Mouse (Mus musculus): ENCODE data around the gene Repin1.
A peak's percentile ranks its signal among the peaks of the same experiment; 100 is the strongest.

Repin1 gene

DNA sequence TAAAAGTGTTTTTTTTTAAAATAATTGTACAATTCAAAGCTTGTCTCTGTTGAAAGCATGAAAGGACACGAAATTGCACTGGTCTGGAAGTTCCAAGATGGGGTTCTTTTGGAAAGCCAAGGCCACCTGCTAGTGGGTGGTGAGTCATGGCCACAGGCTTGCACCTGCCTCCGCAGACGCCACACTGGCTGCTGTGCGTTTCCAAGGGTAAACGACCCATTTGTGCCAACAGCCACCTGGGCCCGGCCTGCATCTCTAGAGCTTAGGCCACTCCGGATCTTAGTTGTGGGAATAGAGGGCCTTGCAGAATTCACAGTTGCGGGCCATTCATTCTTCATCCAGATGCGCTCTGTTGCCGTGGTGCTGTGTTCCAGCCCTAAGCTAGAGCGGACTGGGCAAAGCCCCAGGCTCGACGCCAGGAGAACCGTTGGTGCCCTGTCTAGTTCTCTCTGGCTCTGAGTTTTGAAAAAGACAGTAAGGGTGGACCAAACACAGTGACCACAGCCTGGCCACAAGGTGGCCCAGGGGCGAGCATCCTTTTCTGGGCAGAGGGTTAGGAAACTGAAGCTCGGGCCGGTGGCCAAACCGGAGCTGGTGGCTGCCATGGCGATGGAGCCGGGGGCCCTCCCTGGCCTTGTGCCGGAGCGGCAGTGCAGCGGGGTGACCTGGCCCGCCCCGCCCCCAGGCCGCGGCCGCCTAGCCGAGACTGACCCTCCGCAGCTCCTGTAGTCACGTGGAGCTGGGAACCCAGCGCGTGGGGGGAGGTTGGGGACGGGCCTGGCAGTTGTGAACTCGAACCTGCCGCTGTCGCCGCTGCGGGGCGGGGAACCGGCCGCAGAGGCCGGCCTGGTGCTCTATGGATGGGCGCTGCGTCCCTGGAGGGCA is at the start of gene Repin1, which contains the start of gene Gm44965:
Repin1 (plus strand) TSS at position 726 of the 885 bp plus-strand sequence.
Gm44965 (plus strand) TSS at position 784 of the 885 bp plus-strand sequence.
- peak; percentile 71 for DNase-seq (ENCODE audit: low read depth, low spot score)

DNA sequence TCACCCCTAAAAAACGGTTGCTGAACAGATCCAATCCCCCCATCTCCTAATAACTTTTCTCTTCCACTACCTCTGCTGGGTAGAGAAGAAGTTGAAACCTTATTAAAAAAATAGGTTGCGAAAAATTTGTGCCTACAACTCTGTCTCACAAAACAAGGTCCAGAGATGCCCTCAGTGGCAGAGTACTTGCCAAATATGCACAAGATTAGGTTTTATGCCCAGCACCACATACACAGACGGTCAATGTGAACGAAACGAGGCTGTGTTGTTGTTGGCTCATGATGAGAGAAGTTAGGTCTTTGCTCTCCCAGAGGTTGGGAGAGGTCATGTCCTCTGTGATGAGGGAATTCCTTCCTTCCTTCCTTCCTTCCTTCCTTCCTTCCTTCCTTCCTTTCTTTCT is 48.4 kb upstream of the Repin1 start:
- DNase-seq (ENCODE audit: low read depth, low spot score): no peak

GRCm38 (mm10) chr6:48546271-48546670 is 47.4 kb upstream of the Repin1 start:
- DNase-seq (ENCODE audit: low read depth, low spot score): peak; percentile 63

- no peak for DNase-seq (ENCODE audit: low read depth, low spot score)
Measured at GRCm38 (mm10) chr6:48546858-48547257, 46.8 kb upstream of the Repin1 start.

- DNase-seq (ENCODE audit: low read depth, low spot score): no peak
Measured at GRCm38 (mm10) chr6:48548314-48548713, 45.4 kb upstream of the Repin1 start.

DNA sequence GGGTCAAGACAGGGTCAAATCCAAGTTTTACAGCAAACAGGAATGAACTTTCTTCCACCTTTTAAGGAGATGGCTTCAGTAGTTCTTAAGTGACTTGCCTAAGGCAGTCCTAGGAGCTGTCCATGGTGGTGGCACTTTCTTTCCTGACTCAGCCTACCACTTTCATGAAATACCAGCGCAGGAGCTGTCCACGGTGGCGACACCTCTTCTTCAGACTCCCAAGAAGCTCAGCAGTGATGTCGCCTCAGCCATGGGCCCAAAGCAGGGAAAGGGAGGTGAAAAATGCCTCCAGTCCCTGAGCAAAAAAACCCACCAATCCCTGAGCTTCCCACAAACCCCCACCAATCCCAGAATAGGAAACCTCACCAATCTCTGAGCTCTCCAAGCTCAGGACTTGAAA is 40.8 kb upstream of the Repin1 start:
- peak; percentile 62 for DNase-seq (ENCODE audit: low read depth, low spot score)

- no peak for DNase-seq (ENCODE audit: low read depth, low spot score)
Measured at GRCm38 (mm10) chr6:48553819-48554218, 39.9 kb upstream of the Repin1 start.

GRCm38 (mm10) chr6:48554280-48555103 is 39.2 kb upstream of the Repin1 start, which contains the start of gene Lrrc61:
Lrrc61 (plus strand) TSS chr6:48554796.
- DNase-seq (ENCODE audit: low read depth, low spot score): peak; percentile 98

DNA sequence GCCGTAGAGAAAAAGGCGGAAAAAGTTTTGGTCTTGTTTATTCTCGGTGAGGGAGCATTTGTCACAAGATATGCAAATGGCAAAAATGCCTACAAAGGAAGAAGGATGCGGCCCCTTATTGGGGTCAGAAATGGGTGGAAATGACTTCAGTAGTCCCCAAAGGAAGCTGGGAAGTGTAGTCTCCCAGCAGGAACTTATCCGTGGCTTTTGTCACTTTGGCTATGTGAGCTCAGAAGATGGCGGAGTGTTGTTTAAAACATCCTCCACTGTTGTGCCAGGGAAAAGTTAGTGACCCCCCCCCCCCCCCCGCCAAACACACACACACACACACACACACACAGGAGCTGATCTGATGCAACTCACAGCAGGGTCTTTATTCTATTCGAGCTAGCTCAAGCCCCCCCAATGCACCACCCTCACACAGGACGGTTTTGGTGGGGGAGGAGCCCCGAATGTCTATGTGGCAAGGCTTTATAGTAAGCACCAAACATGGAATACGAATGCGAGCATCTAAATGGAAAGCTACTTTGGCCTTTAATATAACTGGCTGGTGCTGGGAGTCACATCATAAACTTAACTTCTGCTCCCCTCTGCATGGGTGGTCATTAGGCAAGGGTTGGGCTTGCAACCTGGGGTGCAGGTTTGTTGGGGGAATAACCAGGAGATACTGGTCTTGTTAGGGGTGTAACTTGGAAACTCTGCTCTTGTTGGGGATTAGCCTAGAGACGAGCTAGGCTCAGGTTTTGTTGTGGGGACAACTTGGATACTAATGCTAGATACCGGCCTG is 38.4 kb upstream of the Repin1 start:
- no peak for DNase-seq (ENCODE audit: low read depth, low spot score)

- DNase-seq (ENCODE audit: low read depth, low spot score): no peak
Measured at GRCm38 (mm10) chr6:48555956-48556355, 37.7 kb upstream of the Repin1 start.

DNA sequence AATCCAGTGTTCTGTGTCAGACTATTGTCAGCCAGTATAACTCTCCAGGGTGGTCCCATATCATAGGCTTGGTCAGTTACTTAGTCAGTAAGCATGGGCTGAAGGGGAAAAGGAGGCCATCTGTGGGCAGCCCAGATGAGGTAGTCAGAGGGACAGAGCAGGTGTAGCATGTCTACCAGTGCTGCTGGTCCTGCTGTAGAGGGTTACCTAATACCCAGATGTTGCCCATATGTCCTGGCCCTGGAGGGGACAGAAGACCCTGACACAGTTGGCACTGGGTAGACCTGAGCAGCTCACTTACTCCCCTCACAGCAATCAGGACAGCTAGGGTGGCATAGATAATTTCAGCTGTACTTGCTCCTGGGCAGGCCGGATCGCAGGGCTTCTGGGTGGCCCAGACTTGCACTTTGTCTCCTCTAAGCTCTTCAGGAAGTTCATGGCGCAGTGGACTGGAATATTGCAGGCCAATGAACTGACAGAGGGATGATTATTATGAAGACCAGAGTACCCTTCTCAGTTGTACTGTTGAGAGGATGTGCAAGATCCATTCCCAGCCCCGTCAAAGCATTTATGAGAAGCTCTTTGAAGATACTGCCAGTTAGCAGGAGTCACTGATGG is 27.9 kb upstream of the Repin1 start:
- DNase-seq (ENCODE audit: low read depth, low spot score): no peak

GRCm38 (mm10) chr6:48566312-48566711 is 27.4 kb upstream of the Repin1 start:
- no peak for DNase-seq (ENCODE audit: low read depth, low spot score)

GRCm38 (mm10) chr6:48568036-48568984 is 25.4 kb upstream of the Repin1 start:
- no peak for DNase-seq (ENCODE audit: low read depth, low spot score)

GRCm38 (mm10) chr6:48569065-48569807 is 24.4 kb upstream of the Repin1 start:
- peak; percentile 54 for DNase-seq (ENCODE audit: low read depth, low spot score)

DNA sequence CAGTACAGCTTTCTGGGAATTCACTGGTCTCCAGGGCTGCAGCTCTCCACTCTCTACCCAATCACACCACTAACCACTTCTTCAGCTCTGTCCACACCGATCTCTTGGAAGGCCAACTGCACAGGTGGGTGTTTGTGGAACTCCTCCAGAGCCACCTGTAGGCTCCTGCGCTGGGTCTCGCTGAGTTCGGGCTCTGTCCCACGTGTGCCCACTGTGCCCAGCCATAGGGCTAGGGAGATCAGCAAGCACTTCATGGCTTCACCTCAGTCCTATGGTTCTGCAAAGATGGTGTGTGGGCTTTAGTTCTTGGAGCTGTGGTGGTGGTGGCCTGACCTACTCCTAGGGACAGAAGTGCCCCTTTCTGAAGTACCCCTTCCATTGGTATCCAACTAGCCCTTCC is 21.7 kb upstream of the Repin1 start:
- DNase-seq (ENCODE audit: low read depth, low spot score): no peak

DNA sequence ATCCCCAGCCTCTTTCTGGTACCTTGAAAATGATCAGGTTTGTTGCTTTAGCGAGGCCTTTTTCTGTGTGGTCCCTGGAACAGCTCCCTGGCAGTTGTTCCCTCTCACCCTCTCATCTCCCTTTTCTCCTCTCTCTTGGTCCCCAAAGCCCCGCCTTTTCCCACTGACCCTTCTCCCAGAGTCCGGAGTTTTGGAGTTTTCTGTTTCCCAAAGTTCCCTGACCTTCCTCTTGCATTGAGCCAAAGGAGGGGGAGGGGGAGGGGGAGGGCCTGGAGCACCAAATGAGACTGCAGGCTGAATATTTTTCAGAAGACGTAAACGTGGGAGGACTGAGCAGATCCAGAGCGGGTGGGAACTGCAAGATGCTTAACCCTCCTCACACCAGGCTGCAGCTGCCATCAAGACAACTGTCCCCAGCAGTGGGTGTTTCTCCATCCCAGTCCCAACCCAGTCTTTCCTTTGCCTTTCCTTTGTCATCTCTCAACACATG is 21.1 kb upstream of the Repin1 start, which contains the start of gene Rarres2:
Rarres2 (minus strand) TSS at position 218 of the 490 bp plus-strand sequence.
- no peak for DNase-seq (ENCODE audit: low read depth, low spot score)

DNA sequence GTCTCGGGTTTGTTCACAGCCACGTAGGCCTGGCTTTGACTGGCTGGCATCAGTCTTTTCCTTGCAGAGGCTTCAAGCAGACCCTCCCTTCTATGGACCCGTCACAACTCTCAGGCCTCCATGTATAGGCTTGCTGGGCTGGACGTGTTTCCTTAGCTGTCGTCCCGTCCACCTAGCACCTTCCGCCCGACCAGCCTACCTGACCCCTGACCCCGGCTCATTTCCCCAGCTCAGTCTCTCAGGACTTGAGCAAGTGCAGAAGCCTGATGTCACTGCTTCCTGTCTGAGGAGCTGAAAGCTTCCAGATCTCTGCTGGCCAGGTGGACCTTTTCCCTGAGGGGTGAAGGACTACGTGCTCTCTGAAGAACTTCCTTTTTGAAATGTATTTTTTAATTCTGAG is 20.4 kb upstream of the Repin1 start:
- no peak for DNase-seq (ENCODE audit: low read depth, low spot score)

DNA sequence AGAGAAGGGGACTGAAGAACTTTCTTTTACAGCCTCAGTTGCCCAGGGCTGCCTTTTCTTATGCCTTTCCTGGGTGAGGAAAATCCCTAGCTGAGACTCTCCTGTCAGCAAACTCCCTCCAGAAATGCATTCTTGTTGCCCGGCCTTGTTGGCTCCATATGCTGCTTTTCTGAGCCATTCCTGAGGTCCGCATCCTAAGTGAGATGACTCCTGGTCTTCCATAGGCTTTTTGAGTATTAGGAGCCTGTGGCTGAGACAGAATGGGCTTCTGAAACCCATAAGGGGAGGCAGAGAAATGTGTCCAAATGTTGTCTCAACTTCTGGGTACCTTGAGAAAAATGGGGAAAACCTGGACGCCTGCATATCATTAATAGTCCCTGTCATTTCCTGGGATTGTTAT is 19.7 kb upstream of the Repin1 start:
- DNase-seq (ENCODE audit: low read depth, low spot score): no peak

DNA sequence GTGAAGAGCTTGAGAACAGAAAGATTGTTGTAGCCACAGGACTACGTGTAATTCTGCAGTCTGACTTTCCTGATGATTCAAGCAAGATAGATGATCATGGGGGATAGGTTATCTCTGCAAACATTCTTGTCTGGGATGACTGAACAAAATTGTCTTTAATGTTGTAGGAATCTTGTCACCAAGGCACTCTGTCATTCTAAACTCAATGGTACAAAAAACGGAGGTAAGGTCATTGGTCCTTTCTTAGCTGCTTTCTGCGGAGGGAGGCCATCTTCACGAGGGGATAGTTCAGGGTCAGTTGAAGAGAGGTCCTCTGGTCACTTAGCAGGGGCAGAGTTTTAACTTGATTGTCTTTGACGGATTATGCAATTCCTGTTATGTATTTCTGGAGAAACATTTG is 14.9 kb upstream of the Repin1 start:
- no peak for DNase-seq (ENCODE audit: low read depth, low spot score)

Measured in CD4-positive helper T cell, adult 2 months (primary cell).